Mouse (Mus musculus): ENCODE measurements around the gene Ptma. TPM values are rescaled to one million over a fixed set of nuclear protein-coding genes. Genes with fewer than 3 reads are reported as not detected.

Gene Ptma
- 1,171 and 4,924 TPM in 2 replicates for polyA plus RNA-seq (2012; ENCODE audit: low replicate concordance)

DNA sequence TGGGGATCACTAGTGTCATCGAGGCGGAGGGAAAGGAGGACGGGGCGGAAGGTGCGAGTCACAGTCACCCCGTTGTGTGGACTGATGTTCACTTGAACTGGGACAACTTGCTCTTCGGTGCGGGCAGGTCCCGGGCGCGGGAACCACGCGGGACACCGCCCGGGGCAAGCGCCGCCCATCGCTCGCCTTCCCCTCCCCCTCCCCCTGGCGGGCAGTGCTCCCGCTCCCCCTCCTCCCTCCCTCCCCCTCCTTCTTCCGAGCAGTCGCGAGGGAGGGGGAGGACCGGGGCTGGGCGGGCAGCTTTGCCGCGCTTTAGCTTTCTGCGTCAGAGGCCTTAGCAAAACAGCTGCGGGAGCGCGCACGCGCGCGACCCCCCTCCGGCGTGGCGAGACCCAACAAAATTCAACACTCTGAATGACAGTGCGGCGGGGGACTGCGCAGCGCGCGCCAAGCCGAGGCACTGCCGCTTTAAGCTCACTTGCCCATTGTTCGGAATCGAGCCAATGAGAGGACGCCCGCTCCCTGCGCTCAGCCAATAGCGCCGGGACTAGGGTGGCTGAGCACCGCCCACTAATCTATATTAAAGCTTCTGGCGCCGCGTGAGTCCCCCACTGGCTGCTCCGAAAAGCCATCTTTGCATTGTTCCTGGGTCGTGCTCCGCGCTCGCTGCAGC, at the start of gene Ptma:
Gene Ptma, plus strand, starts transcription at position 611 of the 673 bp plus-strand sequence.

Other genes with a start within 250 kb of the Ptma start
- gene B3gnt7, start 223.9 kb upstream of the Ptma start, polyA plus RNA-seq (2012; ENCODE audit: low replicate concordance) = 3.4 and 4.4 TPM in 2 replicates
- 329 and 368 TPM in 2 replicates for gene Ncl, start 167.3 kb upstream of the Ptma start, polyA plus RNA-seq (2012; ENCODE audit: low replicate concordance)
- gene Nmur1, start 100.5 kb upstream of the Ptma start, polyA plus RNA-seq (2012; ENCODE audit: low replicate concordance) = 0.09 and 0.11 TPM in 2 replicates
- gene Tex44, start 100.4 kb upstream of the Ptma start, polyA plus RNA-seq (2012; ENCODE audit: low replicate concordance) = not detected in 2 replicates
- 21.1 and 42.1 TPM in 2 replicates for gene Pde6d, start 55.9 kb downstream of the Ptma start, polyA plus RNA-seq (2012; ENCODE audit: low replicate concordance)
- gene Cops7b, start 56.2 kb downstream of the Ptma start, polyA plus RNA-seq (2012; ENCODE audit: low replicate concordance) = 21.6 and 36.8 TPM in 2 replicates
- not detected in 2 replicates for gene Nppc, start 143.8 kb downstream of the Ptma start, polyA plus RNA-seq (2012; ENCODE audit: low replicate concordance)
- gene Dis3l2, start 177.1 kb downstream of the Ptma start, polyA plus RNA-seq (2012; ENCODE audit: low replicate concordance) = 4.2 and 7.8 TPM in 2 replicates